Mouse (Mus musculus): ENCODE results near the gene Hoga1.
"Not testable (repeated sequence)": the region's sequence is repeated elsewhere in the genome, so short reads cannot be mapped to it uniquely, and the experiment has no call there.

Hoga1 gene

GRCm38 (mm10) chr19:42069241-42069525 is 23.8 kb downstream of the Hoga1 start:
- peak; percentile 64 for DNase-seq (ENCODE audit: low spot score)

- no peak for DNase-seq (ENCODE audit: low spot score)
Observed at GRCm38 (mm10) chr19:42071221-42071620, 25.8 kb downstream of the Hoga1 start.

- no peak for DNase-seq (ENCODE audit: low spot score)
Observed at GRCm38 (mm10) chr19:42071886-42072608, 26.6 kb downstream of the Hoga1 start.

GRCm38 (mm10) chr19:42072802-42073201 is 27.4 kb downstream of the Hoga1 start:
- no peak for DNase-seq (ENCODE audit: low spot score)

GRCm38 (mm10) chr19:42075051-42075450 is 29.6 kb downstream of the Hoga1 start:
- DNase-seq (ENCODE audit: low spot score): no peak

- no peak for DNase-seq (ENCODE audit: low spot score)
Observed at GRCm38 (mm10) chr19:42075992-42076391, 30.6 kb downstream of the Hoga1 start.

GRCm38 (mm10) chr19:42078566-42078965 is 33.2 kb downstream of the Hoga1 start:
- DNase-seq (ENCODE audit: low spot score): no peak

GRCm38 (mm10) chr19:42079006-42079405 is 33.6 kb downstream of the Hoga1 start:
- no peak for DNase-seq (ENCODE audit: low spot score)

GRCm38 (mm10) chr19:42079950-42080349 is 34.5 kb downstream of the Hoga1 start:
- DNase-seq (ENCODE audit: low spot score): peak; percentile 66

GRCm38 (mm10) chr19:42080469-42080868 is 35.1 kb downstream of the Hoga1 start:
- peak; percentile 32 for DNase-seq (ENCODE audit: low spot score)

GRCm38 (mm10) chr19:42081613-42082012 is 36.2 kb downstream of the Hoga1 start:
- not testable (repeated sequence) for DNase-seq (ENCODE audit: low spot score)

GRCm38 (mm10) chr19:42085690-42086089 is 40.3 kb downstream of the Hoga1 start:
- DNase-seq (ENCODE audit: low spot score): no peak

- peak; percentile 92 for DNase-seq (ENCODE audit: low spot score)
Observed at GRCm38 (mm10) chr19:42086166-42086565, 40.8 kb downstream of the Hoga1 start, which contains the start of gene Morn4. Gene Morn4, minus strand, starts transcription at chr19:42086357.

GRCm38 (mm10) chr19:42089103-42089747 is 43.8 kb downstream of the Hoga1 start:
- DNase-seq (ENCODE audit: low spot score): peak; percentile 83

- peak; percentile 98 for DNase-seq (ENCODE audit: low spot score)
Observed at GRCm38 (mm10) chr19:42089748-42090595, 44.6 kb downstream of the Hoga1 start, which contains the start of gene Pi4k2a. Gene Pi4k2a, plus strand, starts transcription at chr19:42090470.

- DNase-seq (ENCODE audit: low spot score): peak; percentile 69
Observed at GRCm38 (mm10) chr19:42090637-42091141, 45.3 kb downstream of the Hoga1 start.

GRCm38 (mm10) chr19:42099406-42099805 is 54.0 kb downstream of the Hoga1 start:
- DNase-seq (ENCODE audit: low spot score): no peak

- no peak for DNase-seq (ENCODE audit: low spot score)
Observed at GRCm38 (mm10) chr19:42104681-42105080, 59.3 kb downstream of the Hoga1 start.

- DNase-seq (ENCODE audit: low spot score): no peak
Observed at GRCm38 (mm10) chr19:42115783-42116335, 70.4 kb downstream of the Hoga1 start.

GRCm38 (mm10) chr19:42118142-42118541 is 72.7 kb downstream of the Hoga1 start:
- no peak for DNase-seq (ENCODE audit: low spot score)

GRCm38 (mm10) chr19:42118596-42118995 is 73.2 kb downstream of the Hoga1 start:
- no peak for DNase-seq (ENCODE audit: low spot score)

- DNase-seq (ENCODE audit: low spot score): no peak
Observed at GRCm38 (mm10) chr19:42120451-42120850, 75.0 kb downstream of the Hoga1 start.
